Mouse (Mus musculus) heart, adult 2 months (tissue): Measurements from ENCODE around the gene Gabrb3.

ENCODE experiments used
- CTCF ChIP-seq: fragments of 200-600 bp; IDR thresholded peaks from 2 replicates; pipeline ENCODE4 v1.8.1; 2022; ENCODE audit warnings: antibody characterized with exemption, mild to moderate bottlenecking, moderate library complexity
- EP300 ChIP-seq: fragments of 200-500 bp; IDR thresholded peaks from 2 replicates; pipeline ENCODE4 v1.6.1; 2011; ENCODE audit warnings: low read depth, low read length, control low read depth; ENCODE audit not compliant: insufficient read depth
- POLR2A ChIP-seq: fragments of 200-500 bp; IDR thresholded peaks from 2 replicates; pipeline ENCODE4 v1.6.1; 2011; ENCODE audit warnings: mild to moderate bottlenecking, low read depth, low read length, control low read depth; ENCODE audit not compliant: insufficient read depth

GRCm38 (mm10) chr7:57701046-57701445, 281.6 kb downstream of the Gabrb3 start:
- no peak for TF ChIP-seq CTCF
- no peak for TF ChIP-seq POLR2A
- no peak for TF ChIP-seq EP300
